Mouse (Mus musculus) cortical plate, adult 2 months (tissue): Measurements from ENCODE around the gene Ccdc124.

Source experiments
- CTCF ChIP-seq: fragments of 200-500 bp; IDR thresholded peaks from 2 replicates; pipeline ENCODE4 v1.5.1; 2011; ENCODE audit warnings: mild to moderate bottlenecking, control low read depth, low read length; ENCODE audit not compliant: insufficient read depth; ENCODE audit errors: extremely low read depth
- POLR2A ChIP-seq: fragments of 200-500 bp; IDR thresholded peaks from 2 replicates; pipeline ENCODE4 v1.6.1; 2011; ENCODE audit warnings: mild to moderate bottlenecking, low read length, control low read depth; ENCODE audit not compliant: insufficient read depth; ENCODE audit errors: extremely low read depth

GRCm38 (mm10) chr8:70866566-70866965, 7.2 kb downstream of the Ccdc124 start:
- TF ChIP-seq CTCF (no peak), POLR2A (no peak)
